Mouse (Mus musculus) hematopoietic stem cell, adult 5-6 weeks (primary cell): ENCODE data around the gene Notch2. TPM values are rescaled to one million over a fixed set of nuclear protein-coding genes. Genes with fewer than 3 reads are reported as not detected.
"Not testable (repeated sequence)": the region's sequence is repeated elsewhere in the genome, so short reads cannot be mapped to it uniquely, and the experiment has no call there.

ENCODE experiments used
- ATAC-seq, 2 experiments: fragments of 125-278 bp in 1 of 2; replicated peaks in 1 of 2; 2 replicates each; pipeline ENCODE4 v1.8.0; 2016 to 2017; ENCODE audit warnings: inconsistent platforms in 2 of 2, mild to moderate bottlenecking in 2 of 2, moderate number of reproducible peaks in 2 of 2, low read depth in 1 of 2, moderate TSS enrichment in 1 of 2; ENCODE audit not compliant: low FRiP score in 2 of 2, poor library complexity in 2 of 2, severe bottlenecking in 2 of 2, insufficient read depth in 1 of 2, low TSS enrichment in 1 of 2
- total RNA-seq: library from RNA; stranded (forward); fragments of 172-1452, 232-1000 nt; gene quantifications from 2 replicates; pipeline ENCODE4 v1.2.3, GENCODE M21; 2017

The Notch2 gene
- total RNA-seq, 1 experiment from 2014 or later = 46.6 TPM

GRCm38 (mm10) chr3:98094629-98095583 is 81.6 kb downstream of the Notch2 start:
- no peak for ATAC-seq

GRCm38 (mm10) chr3:98096981-98097380 is 83.7 kb downstream of the Notch2 start:
- no peak for ATAC-seq

GRCm38 (mm10) chr3:98098676-98099075 is 85.3 kb downstream of the Notch2 start:
- no peak for ATAC-seq

DNA sequence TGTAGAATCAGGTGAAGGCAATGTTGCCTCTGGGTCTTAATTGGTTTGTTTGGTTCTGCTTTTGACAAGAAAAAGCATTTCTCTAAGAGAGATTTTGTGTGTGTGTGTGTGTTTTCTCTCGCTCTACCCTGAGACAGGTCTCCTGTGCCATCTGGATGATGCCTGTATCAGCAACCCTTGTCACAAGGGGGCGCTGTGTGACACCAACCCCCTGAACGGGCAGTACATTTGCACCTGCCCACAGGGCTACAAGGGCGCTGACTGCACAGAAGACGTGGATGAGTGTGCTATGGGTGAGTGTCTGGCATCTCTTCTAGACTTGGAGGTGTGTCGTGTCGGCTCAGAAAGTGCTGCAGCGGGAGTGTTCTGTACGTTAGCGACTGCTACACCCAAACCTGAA is 86.0 kb downstream of the Notch2 start:
- peak in 1 of 2 experiments; percentile 38; a peak in 1 of 4 replicates for ATAC-seq

- peak; percentile 90 to 91 for ATAC-seq
Measured at GRCm38 (mm10) chr3:98101541-98101940, 88.2 kb downstream of the Notch2 start.

DNA sequence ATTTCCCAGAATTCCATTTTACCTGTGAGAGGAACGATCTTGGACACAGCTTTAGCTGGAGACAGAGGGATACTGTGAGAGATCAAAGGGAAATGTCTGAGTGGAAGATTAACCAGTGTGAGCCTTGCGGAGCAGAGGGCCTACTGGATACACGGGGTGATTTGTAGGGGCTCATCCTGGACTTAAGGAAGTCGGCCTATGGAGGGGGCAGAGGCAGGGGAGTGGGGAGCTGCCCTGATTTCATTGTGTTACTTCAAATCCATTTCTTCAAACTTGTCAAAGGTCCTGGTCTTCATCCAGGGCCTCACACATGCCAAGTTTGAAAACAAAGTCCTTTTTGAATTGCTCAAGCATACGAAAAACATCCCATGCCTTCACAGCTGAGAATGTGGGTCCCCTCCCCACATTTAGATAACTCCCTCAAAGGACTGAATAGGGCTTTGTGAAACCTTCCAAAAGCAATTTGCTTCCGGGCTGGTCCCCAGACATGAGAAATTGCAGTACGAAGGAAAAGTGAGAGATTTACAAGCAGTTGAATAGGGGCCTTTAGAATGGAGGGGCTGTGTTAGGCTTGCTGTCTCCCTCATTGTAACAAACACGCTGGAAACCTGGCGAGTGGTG is 91.6 kb downstream of the Notch2 start:
- ATAC-seq = no peak

DNA sequence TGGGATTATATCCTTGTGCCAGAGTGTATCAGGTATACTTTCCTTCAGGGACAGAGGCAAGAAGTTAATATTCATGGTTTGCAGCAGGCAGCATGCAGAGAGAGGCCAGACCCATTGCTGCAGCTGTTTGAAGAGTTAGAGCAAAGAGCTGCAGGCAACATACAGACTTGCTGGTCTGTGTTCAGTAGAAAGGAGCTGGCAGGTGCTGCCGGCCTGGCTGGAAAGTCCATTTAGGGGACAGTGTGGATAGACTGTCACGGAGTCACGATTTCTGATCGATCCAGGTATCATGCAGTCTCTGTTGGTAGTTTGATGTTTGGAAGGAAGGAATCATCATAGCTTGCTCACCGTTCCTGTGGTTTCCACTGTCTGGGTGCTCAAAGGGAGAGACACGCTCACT is 92.2 kb downstream of the Notch2 start:
- ATAC-seq = no peak

GRCm38 (mm10) chr3:98106115-98106514 is 92.8 kb downstream of the Notch2 start:
- no peak for ATAC-seq

- ATAC-seq = no peak
Measured at GRCm38 (mm10) chr3:98106590-98107313, 93.4 kb downstream of the Notch2 start.

DNA sequence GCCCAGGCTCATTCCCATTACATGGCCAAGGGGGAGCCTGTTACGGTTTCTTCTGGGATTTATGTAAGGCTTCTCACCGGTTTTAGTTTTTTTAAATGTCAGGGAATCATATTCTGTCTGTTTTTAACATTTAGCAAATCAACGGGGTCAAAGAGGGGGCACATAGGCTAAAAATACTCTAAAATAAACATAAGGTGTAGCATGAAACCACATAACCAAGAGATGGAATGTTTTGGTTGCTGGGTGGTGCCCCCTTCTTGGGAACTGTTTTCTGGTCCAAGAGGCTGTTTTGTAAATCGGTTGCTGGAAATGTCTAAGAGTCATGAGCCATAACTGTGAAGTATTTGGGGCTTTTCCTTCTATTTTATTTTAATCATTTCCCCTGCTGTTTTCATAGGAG is 95.1 kb downstream of the Notch2 start:
- no peak for ATAC-seq

DNA sequence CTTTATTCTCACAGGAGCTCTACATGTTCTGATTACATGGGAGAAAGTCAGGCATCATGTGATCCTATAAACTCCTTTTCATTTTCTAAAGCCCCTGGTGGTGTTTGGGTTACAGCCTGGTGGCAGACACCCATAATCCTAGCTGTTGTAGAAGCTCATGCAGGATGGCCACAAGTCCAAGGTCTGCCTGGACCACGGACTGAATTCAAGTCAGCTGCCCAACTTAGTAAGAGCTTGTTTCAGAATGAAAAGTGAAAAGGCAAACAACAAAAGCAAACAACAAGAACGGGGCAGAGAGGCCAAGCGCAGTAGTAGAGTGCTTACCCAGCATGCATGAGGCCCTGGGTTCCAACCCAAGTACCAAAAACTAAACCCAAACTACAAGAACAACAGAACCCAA is 95.5 kb downstream of the Notch2 start:
- no peak for ATAC-seq

DNA sequence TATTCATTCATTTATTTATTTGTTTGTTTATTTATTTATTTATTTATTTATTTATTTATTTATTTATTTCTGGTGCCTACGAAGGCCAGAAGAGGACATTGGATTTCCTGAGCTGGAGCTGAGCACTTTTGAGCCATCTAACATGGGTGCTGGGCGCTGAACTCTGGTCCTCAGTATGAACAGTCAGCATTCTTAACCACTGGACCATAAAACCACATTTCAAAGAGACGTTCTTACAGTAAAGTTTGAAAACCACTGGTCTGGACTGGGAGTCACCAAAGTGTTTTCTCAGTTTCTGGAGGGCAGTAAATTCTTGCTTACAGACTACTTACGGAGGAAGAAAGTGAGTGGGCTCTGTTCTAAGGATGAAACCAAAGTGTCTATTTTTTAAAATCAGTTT is 97.3 kb downstream of the Notch2 start:
- no peak for ATAC-seq

GRCm38 (mm10) chr3:98118252-98118651 is 104.9 kb downstream of the Notch2 start:
- ATAC-seq = no peak

DNA sequence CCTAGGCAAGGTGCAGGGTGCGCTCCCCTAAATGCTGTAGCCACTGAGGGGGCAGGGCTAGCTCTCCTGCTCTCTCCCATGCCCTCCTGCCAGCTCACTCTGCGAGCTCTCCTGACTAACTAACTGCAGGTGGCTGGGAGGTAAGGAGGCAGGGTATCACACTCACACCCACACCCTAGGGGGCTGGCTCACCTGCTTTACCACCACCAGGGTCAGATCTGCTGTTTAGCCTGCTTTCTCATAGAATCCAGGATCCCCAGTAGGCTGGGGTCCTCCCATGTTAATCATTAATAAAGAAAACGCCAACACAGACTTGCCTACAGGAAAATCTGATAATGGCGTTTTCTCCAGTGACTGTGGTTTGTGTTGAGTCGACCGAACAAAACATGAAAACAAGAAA is 106.0 kb downstream of the Notch2 start:
- no peak for ATAC-seq

DNA sequence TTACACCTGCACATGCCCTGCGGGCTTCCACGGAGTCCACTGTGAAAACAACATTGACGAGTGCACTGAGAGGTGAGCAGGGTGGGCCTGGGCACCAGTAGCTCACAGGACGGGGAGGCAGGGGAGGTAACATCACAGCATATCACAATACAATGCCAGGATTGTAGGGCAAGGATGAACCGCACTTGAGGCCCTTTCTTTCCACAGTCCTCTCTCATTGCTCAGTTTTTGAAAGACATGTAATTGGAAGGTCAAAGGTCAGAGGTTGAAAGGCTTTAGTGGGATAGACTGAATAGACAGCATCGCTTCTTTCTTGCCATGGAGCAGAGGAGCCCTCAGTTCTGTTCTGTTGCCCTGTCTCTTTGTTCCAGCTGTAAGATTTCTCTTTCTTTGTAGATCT is 107.6 kb downstream of the Notch2 start:
- no peak for ATAC-seq

DNA sequence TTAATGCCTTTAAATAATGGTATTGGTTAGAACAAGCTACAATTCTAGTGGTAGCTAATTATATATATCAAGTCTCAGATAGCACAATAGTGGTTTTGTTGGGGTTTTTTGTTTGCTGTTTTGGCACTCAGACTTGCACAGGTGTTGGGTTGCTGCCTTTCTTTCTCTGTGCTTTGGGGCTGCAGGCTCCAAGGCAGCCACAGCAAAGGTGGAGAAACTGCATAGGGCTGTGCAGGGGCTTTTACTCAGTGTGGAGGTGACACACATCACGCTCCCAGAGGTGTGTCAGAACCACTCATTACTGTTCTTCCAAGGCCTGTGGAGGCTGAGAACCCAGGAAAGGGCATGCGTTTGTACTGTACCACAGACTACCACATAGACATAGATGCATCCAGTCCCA is 114.4 kb downstream of the Notch2 start:
- no peak for ATAC-seq

GRCm38 (mm10) chr3:98128716-98129115 is 115.4 kb downstream of the Notch2 start:
- ATAC-seq = no peak

DNA sequence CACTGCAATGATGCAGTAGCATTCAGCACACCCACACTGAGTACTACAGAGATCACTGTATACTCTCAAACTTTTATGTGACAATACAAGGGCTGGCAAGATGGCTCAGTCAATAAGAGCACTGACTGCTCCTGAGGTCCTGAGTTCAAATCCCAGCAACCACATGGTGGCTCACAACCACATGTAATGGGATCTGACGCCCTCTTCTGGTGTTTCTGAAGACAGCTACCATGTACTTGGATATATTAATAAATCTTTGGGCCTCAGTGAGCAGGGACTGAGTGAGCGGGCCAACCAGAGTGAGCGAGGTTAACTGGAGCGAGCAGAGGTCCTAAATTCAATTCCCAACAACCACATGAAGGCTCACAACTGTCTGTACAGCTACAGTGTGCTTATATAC is 118.8 kb downstream of the Notch2 start:
- not testable (repeated sequence) for ATAC-seq
